Mouse (Mus musculus): ENCODE results near the gene Pxn. TPM values are rescaled to one million over a fixed set of nuclear protein-coding genes. Genes with fewer than 3 reads are reported as not detected.

The Pxn gene
- polyA plus RNA-seq, 1 experiment: 120 TPM

GRCm38 (mm10) chr5:115568681-115569080, 62.2 kb downstream of the Pxn start:
- H3ac ChIP-seq (ENCODE audit: control insufficient read depth, insufficient read length): no peak overlapping the region
- no peak for TF ChIP-seq E2F4 (IDR thresholded peaks at IDR 0.05; ENCODE audit: insufficient read depth)
- H3K79me2 ChIP-seq (ENCODE audit: control insufficient read depth, insufficient read depth): peaks cover 59% of the 10 kb centered on the region
- H3K27me3 ChIP-seq (ENCODE audit: control insufficient read depth, insufficient read depth, insufficient read length): no peaks in the 10 kb centered on the region
- peaks cover 13% of the 10 kb centered on the region for H3K36me3 ChIP-seq (ENCODE audit: control insufficient read depth, insufficient read depth)
- no peak overlapping the region for H3K4me2 ChIP-seq (ENCODE audit: low read depth)
- no peak overlapping the region for H3K4me3 ChIP-seq

- TF ChIP-seq TCF12 (IDR thresholded peaks at IDR 0.05; ENCODE audit: insufficient read depth, poor library complexity, severe bottlenecking) (no peak), SRF (IDR thresholded peaks at IDR 0.05; ENCODE audit: control insufficient read depth, insufficient read length, low read depth) (no peak), REST (IDR thresholded peaks at IDR 0.05; ENCODE audit: insufficient read depth, insufficient read length) (no peak), POLR2AphosphoS2 (IDR thresholded peaks at IDR 0.05; ENCODE audit: insufficient read length, low read depth) (no peak), TCF3 (IDR thresholded peaks at IDR 0.05; ENCODE audit: insufficient read length, low read depth) (no peak), POLR2A (IDR thresholded peaks at IDR 0.05; ENCODE audit: insufficient read length, low read depth) (no peak), E2F4 (IDR thresholded peaks at IDR 0.05; ENCODE audit: insufficient read depth) (no peak), MYOD1 (IDR thresholded peaks at IDR 0.05; ENCODE audit: control insufficient read depth in 1 of 3, insufficient read length in 2 of 3, low read depth in 2 of 3) (no peak), CEBPB (IDR thresholded peaks at IDR 0.05; ENCODE audit: insufficient read depth, poor library complexity, severe bottlenecking) (no peak), MYOG (IDR thresholded peaks at IDR 0.05; ENCODE audit: control insufficient read depth in 1 of 3, insufficient read depth in 1 of 3, insufficient read length in 2 of 3, low read depth in 2 of 3) (no peak)
- H3K79me2 ChIP-seq (ENCODE audit: control insufficient read depth, insufficient read depth): peaks cover 61% of the 10 kb centered on the region
- H3K36me3 ChIP-seq (ENCODE audit: control insufficient read depth, insufficient read depth): peaks cover 10% of the 10 kb centered on the region
- no peaks in the 10 kb centered on the region for H3K27me3 ChIP-seq (ENCODE audit: control insufficient read depth, insufficient read depth, insufficient read length)
- H3K4me3 ChIP-seq: no peak overlapping the region
- no peak overlapping the region for H3K4me2 ChIP-seq (ENCODE audit: low read depth)
- H3ac ChIP-seq (ENCODE audit: control insufficient read depth, insufficient read length): no peak overlapping the region
Observed at GRCm38 (mm10) chr5:115569308-115569707, 62.8 kb downstream of the Pxn start.

GRCm38 (mm10) chr5:115569721-115570120, 63.2 kb downstream of the Pxn start:
- peaks cover 13% of the 10 kb centered on the region for H3K36me3 ChIP-seq (ENCODE audit: control insufficient read depth, insufficient read depth)
- H3K79me2 ChIP-seq (ENCODE audit: control insufficient read depth, insufficient read depth): peaks cover 59% of the 10 kb centered on the region
- no peak for TF ChIP-seq CEBPB (IDR thresholded peaks at IDR 0.05; ENCODE audit: insufficient read depth, poor library complexity, severe bottlenecking)
- TF ChIP-seq REST (IDR thresholded peaks at IDR 0.05; ENCODE audit: insufficient read depth, insufficient read length): no peak
- TF ChIP-seq TCF12 (IDR thresholded peaks at IDR 0.05; ENCODE audit: insufficient read depth, poor library complexity, severe bottlenecking): no peak
- no peak for TF ChIP-seq POLR2A (IDR thresholded peaks at IDR 0.05; ENCODE audit: insufficient read length, low read depth)
- no peak for TF ChIP-seq POLR2AphosphoS2 (IDR thresholded peaks at IDR 0.05; ENCODE audit: insufficient read length, low read depth)
- no peak for TF ChIP-seq MYOD1 (IDR thresholded peaks at IDR 0.05; ENCODE audit: control insufficient read depth in 1 of 3, insufficient read length in 2 of 3, low read depth in 2 of 3)
- no peak for TF ChIP-seq MYOG (IDR thresholded peaks at IDR 0.05; ENCODE audit: control insufficient read depth in 1 of 3, insufficient read depth in 1 of 3, insufficient read length in 2 of 3, low read depth in 2 of 3)
- no peak for TF ChIP-seq TCF3 (IDR thresholded peaks at IDR 0.05; ENCODE audit: insufficient read length, low read depth)
- TF ChIP-seq USF1 (IDR thresholded peaks at IDR 0.05; ENCODE audit: low read depth): no peak
- TF ChIP-seq E2F4 (IDR thresholded peaks at IDR 0.05; ENCODE audit: insufficient read depth): no peak
- no peak for TF ChIP-seq SRF (IDR thresholded peaks at IDR 0.05; ENCODE audit: control insufficient read depth, insufficient read length, low read depth)
- TF ChIP-seq MAX (IDR thresholded peaks at IDR 0.05; ENCODE audit: low read depth): no peak
- no peak overlapping the region for H3K4me2 ChIP-seq (ENCODE audit: low read depth)
- H3K27me3 ChIP-seq (ENCODE audit: control insufficient read depth, insufficient read depth, insufficient read length): no peaks in the 10 kb centered on the region
- no peak overlapping the region for H3ac ChIP-seq (ENCODE audit: control insufficient read depth, insufficient read length)
- H3K4me3 ChIP-seq: no peak overlapping the region

- H3K27me3 ChIP-seq (ENCODE audit: control insufficient read depth, insufficient read depth, insufficient read length): no peaks in the 10 kb centered on the region
- H3K79me2 ChIP-seq (ENCODE audit: control insufficient read depth, insufficient read depth): peaks cover 52% of the 10 kb centered on the region
- H3K4me2 ChIP-seq (ENCODE audit: low read depth): no peak overlapping the region
- H3ac ChIP-seq (ENCODE audit: control insufficient read depth, insufficient read length): no peak overlapping the region
- TF ChIP-seq REST (IDR thresholded peaks at IDR 0.05; ENCODE audit: insufficient read depth, insufficient read length) (no peak), USF1 (IDR thresholded peaks at IDR 0.05; ENCODE audit: low read depth) (no peak), MYOD1 (IDR thresholded peaks at IDR 0.05; ENCODE audit: control insufficient read depth in 1 of 3, insufficient read length in 2 of 3, low read depth in 2 of 3) (no peak), POLR2AphosphoS2 (IDR thresholded peaks at IDR 0.05; ENCODE audit: insufficient read length, low read depth) (no peak), E2F4 (IDR thresholded peaks at IDR 0.05; ENCODE audit: insufficient read depth) (no peak), CEBPB (IDR thresholded peaks at IDR 0.05; ENCODE audit: insufficient read depth, poor library complexity, severe bottlenecking) (no peak), POLR2A (IDR thresholded peaks at IDR 0.05; ENCODE audit: insufficient read length, low read depth) (no peak), TCF12 (IDR thresholded peaks at IDR 0.05; ENCODE audit: insufficient read depth, poor library complexity, severe bottlenecking) (no peak), TCF3 (IDR thresholded peaks at IDR 0.05; ENCODE audit: insufficient read length, low read depth) (no peak), MYOG (IDR thresholded peaks at IDR 0.05; ENCODE audit: control insufficient read depth in 1 of 3, insufficient read depth in 1 of 3, insufficient read length in 2 of 3, low read depth in 2 of 3) (no peak), SRF (IDR thresholded peaks at IDR 0.05; ENCODE audit: control insufficient read depth, insufficient read length, low read depth) (no peak), MAX (IDR thresholded peaks at IDR 0.05; ENCODE audit: low read depth) (no peak)
- H3K36me3 ChIP-seq (ENCODE audit: control insufficient read depth, insufficient read depth): peaks cover 17% of the 10 kb centered on the region
- H3K4me3 ChIP-seq: no peak overlapping the region
Observed at GRCm38 (mm10) chr5:115571086-115571485, 64.6 kb downstream of the Pxn start.
